In genomic region chr2:5844873-5845631, GRCm38 (mm10) we compare ENCODE assay signal across 8 mouse cellular contexts. TPM values are rescaled to one million over a fixed set of nuclear protein-coding genes. Genes with fewer than 3 reads are reported as not detected.
DNase-seq lines count a peak whose midpoint lies in the region; ATAC-seq lines count a peak whose summit lies in the region.

Gene Nudt5 (plus strand): TSS chr2:5845019.
Gene Cdc123 (minus strand): TSS chr2:5845164.

- WGBS in heart, embryonic 10.5 days, result under 1% methylated on average over 53 of the region's 53 CpGs
- under 1% methylated on average over 53 of the region's 53 CpGs for WGBS in kidney, embryonic 15.5 days

- peak within 1 kb of the TSS; percentile 87 for H3K4me3 ChIP-seq in heart, embryonic 10.5 days
- peak within 1 kb of the TSS; percentile 84 for H3K4me3 ChIP-seq in kidney, embryonic 15.5 days (replicated peaks)

- peak; percentile 85 to 86 for DNase-seq in B cell, adult 2 months
- peak; percentile 99 for DNase-seq in brain, adult 2 months (ENCODE audit: low read depth, low spot score)
- peak; percentile 96 for DNase-seq in heart, embryonic 10.5 days (ENCODE audit: low spot score)
- peak; percentile 86 for DNase-seq in liver
- DNase-seq in spleen, postnatal 4 days (ENCODE audit: low spot score in 2 of 2), result peak; percentile 81 to 91

- no peaks in the 10 kb centered on the region for H3K27me3 ChIP-seq in heart, embryonic 10.5 days (ENCODE audit: insufficient read depth, poor library complexity, severe bottlenecking)
- no peaks in the 10 kb centered on the region for H3K27me3 ChIP-seq in kidney, embryonic 15.5 days

- peak; percentile 99 for ATAC-seq in erythroblast, adult 5-6 weeks (replicated peaks; ENCODE audit: low FRiP score, poor library complexity, severe bottlenecking)
- ATAC-seq in kidney, embryonic 15.5 days (replicated peaks; ENCODE audit: low FRiP score), result peak; percentile 98
- ATAC-seq in monocyte, adult 5-6 weeks (replicated peaks; ENCODE audit: insufficient number of reproducible peaks, low FRiP score, low TSS enrichment, poor library complexity, severe bottlenecking), result peak; percentile 98

- H3K27ac ChIP-seq in heart, embryonic 10.5 days, result peak within 1 kb of the TSS; percentile 93
- peak within 1 kb of the TSS; percentile 96 for H3K27ac ChIP-seq in kidney, embryonic 15.5 days

- H3K4me2 ChIP-seq in kidney, embryonic 15.5 days, result peak within 1 kb of the TSS; percentile 64

- peaks cover 33% of the 10 kb centered on the region for H3K36me3 ChIP-seq in heart, embryonic 10.5 days
- peaks cover 34% of the 10 kb centered on the region for H3K36me3 ChIP-seq in kidney, embryonic 15.5 days

- peak within 1 kb of the TSS; percentile 84 for H3K9ac ChIP-seq in kidney, embryonic 15.5 days

- peaks cover 15% of the 10 kb centered on the region for H3K4me1 ChIP-seq in heart, embryonic 10.5 days
- peaks cover 13% of the 10 kb centered on the region for H3K4me1 ChIP-seq in kidney, embryonic 15.5 days

- H3K9me3 ChIP-seq in heart, embryonic 10.5 days, result no peaks in the 10 kb centered on the region
- H3K9me3 ChIP-seq in kidney, embryonic 15.5 days (replicated peaks), result no peaks in the 10 kb centered on the region

RNA-seq across cellular contexts. Expression of gene Nudt5, which starts in this region (rescaled TPM):
- 7.9 and 9.0 TPM in 2 replicates for total RNA-seq in erythroblast, adult 5-6 weeks (2015; ENCODE audit: low replicate concordance)
- total RNA-seq in erythroblast, adult 5-6 weeks (2017; ENCODE audit: low replicate concordance), result 6.8 and 17.8 TPM in 2 replicates
- polyA plus RNA-seq in heart, embryonic 10.5 days (2016; fragmentation: Nextera tagmentation; extraction: Ambion mirVana), result 92.1 and 98.3 TPM in 2 replicates
- 77.5 and 82.9 TPM in 2 replicates for polyA plus RNA-seq in kidney, embryonic 15.5 days (2015; fragmentation: Nextera tagmentation; extraction: Ambion mirVana)
- 12.9 to 17.9 TPM (median 14.7 TPM) in 3 replicates for total RNA-seq in monocyte, adult 5-6 weeks (2017)

RNA-seq across cellular contexts. Expression of gene Cdc123, which starts in this region (rescaled TPM):
- 41.8 and 43.6 TPM in 2 replicates for total RNA-seq in erythroblast, adult 5-6 weeks (2015; ENCODE audit: low replicate concordance)
- total RNA-seq in erythroblast, adult 5-6 weeks (2017; ENCODE audit: low replicate concordance), result 62.3 and 80.2 TPM in 2 replicates
- polyA plus RNA-seq in heart, embryonic 10.5 days (2016; fragmentation: Nextera tagmentation; extraction: Ambion mirVana), result 245 and 304 TPM in 2 replicates
- polyA plus RNA-seq in kidney, embryonic 15.5 days (2015; fragmentation: Nextera tagmentation; extraction: Ambion mirVana), result 304 and 323 TPM in 2 replicates
- total RNA-seq in monocyte, adult 5-6 weeks (2017), result 68.7 to 107 TPM (median 85.6 TPM) in 3 replicates

Comparison
In these comparisons a context has a peak if more than half of its experiments do, and no peak if none do; other contexts are left out.
1. Peak in every context shown above with its lines: DNase-seq, ATAC-seq, H3K4me3 ChIP-seq and H3K27ac ChIP-seq.